Mouse (Mus musculus): Measurements from ENCODE around the gene Vps52.

The Vps52 gene

DNA sequence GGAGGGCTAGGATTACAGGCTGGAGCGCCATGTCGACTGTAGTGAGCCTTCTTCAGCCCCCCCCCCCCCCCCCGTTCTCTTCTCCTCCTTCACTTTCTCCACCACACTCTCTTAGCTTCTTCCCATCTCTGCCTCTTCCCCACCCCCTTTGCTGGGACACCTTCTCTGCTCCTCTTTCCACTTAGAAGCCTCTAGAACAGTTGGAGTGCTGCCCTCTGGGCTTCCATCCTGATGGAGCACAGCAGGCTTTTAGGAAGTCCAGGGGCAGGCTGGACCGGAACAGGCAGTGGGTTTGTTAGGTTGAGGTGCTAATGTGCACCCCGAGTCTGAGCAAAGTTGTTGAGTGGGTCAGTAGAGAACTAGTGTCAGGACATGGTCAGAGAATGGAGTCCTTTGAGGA is 54.5 kb downstream of the Vps52 start:
- DNase-seq (ENCODE audit: low spot score), result no peak

GRCm38 (mm10) chr17:34013436-34013835 is 57.8 kb downstream of the Vps52 start:
- DNase-seq (ENCODE audit: low spot score), result no peak
